In genomic region chrX:74270902-74271551, GRCm38 (mm10) we compare ENCODE assay signal across 1 mouse cellular context.
TF ChIP-seq lines count a peak whose summit lies in the region.

No protein-coding gene starts in this region.

TF ChIP-seq in MEL, 35 proteins besides CTCF, POLR2A, EP300 and RAD21:
- TF ChIP-seq POLR2AphosphoS2 (IDR thresholded peaks at IDR 0.05; ENCODE audit: low read length) (peak; percentile 89; the same call in 1 of the 2 replicates), USF1 (IDR thresholded peaks at IDR 0.05; ENCODE audit: low read depth, low read length) (no peak), SIN3A (IDR thresholded peaks at IDR 0.05; ENCODE audit: low read length) (peak; percentile 7; the same call in 1 of the 2 replicates), CHD1 (IDR thresholded peaks at IDR 0.05; ENCODE audit: low read depth, low read length) (peak; percentile 98), MAX (IDR thresholded peaks at IDR 0.05; ENCODE audit: low read length) (peak; percentile 5; the same call in 1 of the 2 replicates), MYC (IDR thresholded peaks at IDR 0.05; ENCODE audit: low read depth, low read length) (0 out of 2 replicates have a peak, but pooled peaks have one; percentile 33), GABPA (IDR thresholded peaks at IDR 0.05; ENCODE audit: low read depth, low read length) (no peak)
